Mouse (Mus musculus): Measurements from ENCODE around the gene Plet1. TPM values are rescaled to one million over a fixed set of nuclear protein-coding genes. Genes with fewer than 3 reads are reported as not detected.

Gene Plet1
- polyA plus RNA-seq, 1 experiment, result 86.0 TPM

- H3K36me3 ChIP-seq (ENCODE audit: control insufficient read depth, insufficient read depth, low read length), result no peaks in the 10 kb centered on the region
- no peak overlapping the region for H3K4me3 ChIP-seq (ENCODE audit: insufficient read depth, low read depth, low read length)
- TF ChIP-seq CTCF (conservative IDR thresholded peaks at IDR 0.05; ENCODE audit: insufficient read depth, insufficient read length, low read depth, low read length), result no peak
- no peak for TF ChIP-seq POLR2A (IDR thresholded peaks at IDR 0.05; ENCODE audit: low read depth, low read length)
- WGBS, result 88% methylated on average over 6 of the region's 6 CpGs
- no peak overlapping the region for H3K27ac ChIP-seq (ENCODE audit: insufficient read depth, low read depth, low read length)
- no peaks in the 10 kb centered on the region for H3K4me1 ChIP-seq (ENCODE audit: control insufficient read depth, insufficient read depth, low read length)
- DNase-seq, result no peak
- H3K27me3 ChIP-seq (replicated peaks; ENCODE audit: control insufficient read depth, insufficient read depth, low read length), result no peaks in the 10 kb centered on the region
These were observed 26.4 kb downstream of the Plet1 start for GRCm38 (mm10) chr9:50520748-50521147.

- Histone ChIP-seq H3K4me1 (ENCODE audit: control insufficient read depth, insufficient read depth, low read length) (no peaks in the 10 kb centered on the region), H3K27ac (ENCODE audit: insufficient read depth, low read depth, low read length) (no peak overlapping the region), H3K36me3 (ENCODE audit: control insufficient read depth, insufficient read depth, low read length) (no peaks in the 10 kb centered on the region), H3K27me3 (replicated peaks; ENCODE audit: control insufficient read depth, insufficient read depth, low read length) (no peaks in the 10 kb centered on the region), H3K4me3 (ENCODE audit: insufficient read depth, low read depth, low read length) (no peak overlapping the region)
- 44% methylated on average over 2 of the region's 2 CpGs for WGBS
- DNase-seq, result no peak
- TF ChIP-seq POLR2A (IDR thresholded peaks at IDR 0.05; ENCODE audit: low read depth, low read length) (no peak), CTCF (conservative IDR thresholded peaks at IDR 0.05; ENCODE audit: insufficient read depth, insufficient read length, low read depth, low read length) (no peak)
These were observed 27.2 kb downstream of the Plet1 start for GRCm38 (mm10) chr9:50521562-50521961.

DNA sequence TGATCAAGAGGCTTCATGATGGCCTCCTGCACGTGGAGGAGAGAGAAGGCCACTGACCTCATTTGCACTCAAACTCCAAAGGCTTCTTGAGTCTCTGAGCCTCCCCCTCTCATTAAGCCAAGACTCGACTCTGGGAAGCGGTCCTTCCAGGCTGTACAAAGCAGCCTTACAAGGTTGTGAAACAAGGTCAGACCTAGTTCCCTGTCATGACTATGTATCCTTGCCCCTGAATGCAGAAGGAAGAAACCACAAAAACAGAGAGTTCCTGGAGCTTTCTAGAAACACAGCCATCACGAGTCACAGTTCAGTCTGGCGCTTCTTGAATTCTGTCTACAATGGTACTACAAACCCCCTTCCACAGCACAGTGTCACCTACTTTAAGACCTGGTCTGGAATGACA lies 28.2 kb downstream of the Plet1 start:
- no peak for TF ChIP-seq POLR2A (IDR thresholded peaks at IDR 0.05; ENCODE audit: low read depth, low read length)
- TF ChIP-seq CTCF (conservative IDR thresholded peaks at IDR 0.05; ENCODE audit: insufficient read depth, insufficient read length, low read depth, low read length), result no peak
- 66% methylated on average over 5 of the region's 5 CpGs for WGBS

GRCm38 (mm10) chr9:50524936-50525335 lies 30.6 kb downstream of the Plet1 start:
- H3K36me3 ChIP-seq (ENCODE audit: control insufficient read depth, insufficient read depth, low read length), result no peaks in the 10 kb centered on the region
- H3K4me1 ChIP-seq (ENCODE audit: control insufficient read depth, insufficient read depth, low read length), result peaks cover 11% of the 10 kb centered on the region
- H3K4me3 ChIP-seq (ENCODE audit: insufficient read depth, low read depth, low read length), result no peak overlapping the region
- TF ChIP-seq POLR2A (IDR thresholded peaks at IDR 0.05; ENCODE audit: low read depth, low read length), result no peak
- no peak for TF ChIP-seq CTCF (conservative IDR thresholded peaks at IDR 0.05; ENCODE audit: insufficient read depth, insufficient read length, low read depth, low read length)
- DNase-seq, result no peak
- H3K27me3 ChIP-seq (replicated peaks; ENCODE audit: control insufficient read depth, insufficient read depth, low read length), result no peaks in the 10 kb centered on the region
- no peak overlapping the region for H3K27ac ChIP-seq (ENCODE audit: insufficient read depth, low read depth, low read length)
- 91% methylated on average over 5 of the region's 5 CpGs for WGBS

More for the DNA sequence above, 28.2 kb downstream of the Plet1 start:
- DNase-seq, result no peak
- H3K4me1 ChIP-seq (ENCODE audit: control insufficient read depth, insufficient read depth, low read length), result peaks cover 7% of the 10 kb centered on the region
- H3K4me3 ChIP-seq (ENCODE audit: insufficient read depth, low read depth, low read length), result no peak overlapping the region
- H3K27me3 ChIP-seq (replicated peaks; ENCODE audit: control insufficient read depth, insufficient read depth, low read length), result no peaks in the 10 kb centered on the region
- H3K27ac ChIP-seq (ENCODE audit: insufficient read depth, low read depth, low read length), result no peak overlapping the region
- no peaks in the 10 kb centered on the region for H3K36me3 ChIP-seq (ENCODE audit: control insufficient read depth, insufficient read depth, low read length)

DNA sequence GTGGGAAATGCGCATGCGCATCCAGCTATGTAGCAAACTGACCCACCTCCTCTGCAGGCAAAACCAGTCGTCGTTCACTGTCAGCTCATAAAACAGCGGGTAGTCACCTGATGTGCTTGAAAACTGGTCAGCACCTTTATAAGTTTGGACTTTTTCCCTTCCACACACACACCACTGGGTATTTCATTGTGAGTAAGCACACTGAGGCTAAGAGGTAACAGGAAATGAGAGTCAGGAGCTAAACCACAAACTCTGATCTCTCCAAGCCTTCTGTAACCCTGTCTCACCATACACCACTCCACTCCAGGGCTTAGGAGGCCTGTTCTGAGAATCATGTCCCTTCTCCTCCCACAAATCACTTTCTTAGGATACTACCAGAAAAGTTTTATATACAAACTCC lies 31.3 kb downstream of the Plet1 start:
- no peak for DNase-seq
- Histone ChIP-seq H3K36me3 (ENCODE audit: control insufficient read depth, insufficient read depth, low read length) (no peaks in the 10 kb centered on the region), H3K27ac (ENCODE audit: insufficient read depth, low read depth, low read length) (no peak overlapping the region), H3K4me1 (ENCODE audit: control insufficient read depth, insufficient read depth, low read length) (peaks cover 11% of the 10 kb centered on the region), H3K4me3 (ENCODE audit: insufficient read depth, low read depth, low read length) (no peak overlapping the region), H3K27me3 (replicated peaks; ENCODE audit: control insufficient read depth, insufficient read depth, low read length) (no peaks in the 10 kb centered on the region)
- 66% methylated on average over 5 of the region's 5 CpGs for WGBS
- no peak for TF ChIP-seq POLR2A (IDR thresholded peaks at IDR 0.05; ENCODE audit: low read depth, low read length)
- TF ChIP-seq CTCF (conservative IDR thresholded peaks at IDR 0.05; ENCODE audit: insufficient read depth, insufficient read length, low read depth, low read length), result no peak

- no peak overlapping the region for H3K27ac ChIP-seq (ENCODE audit: insufficient read depth, low read depth, low read length)
- no peaks in the 10 kb centered on the region for H3K27me3 ChIP-seq (replicated peaks; ENCODE audit: control insufficient read depth, insufficient read depth, low read length)
- no peak for DNase-seq
- H3K4me1 ChIP-seq (ENCODE audit: control insufficient read depth, insufficient read depth, low read length), result peaks cover 11% of the 10 kb centered on the region
- TF ChIP-seq CTCF (conservative IDR thresholded peaks at IDR 0.05; ENCODE audit: insufficient read depth, insufficient read length, low read depth, low read length) (no peak), POLR2A (IDR thresholded peaks at IDR 0.05; ENCODE audit: low read depth, low read length) (no peak)
- peak overlapping the region; percentile 87 for H3K4me3 ChIP-seq (ENCODE audit: insufficient read depth, low read depth, low read length)
- WGBS, result 24% methylated on average over 7 of the region's 7 CpGs
- no peaks in the 10 kb centered on the region for H3K36me3 ChIP-seq (ENCODE audit: control insufficient read depth, insufficient read depth, low read length)
These were observed 33.5 kb downstream of the Plet1 start for GRCm38 (mm10) chr9:50527860-50528259.

- TF ChIP-seq POLR2A (IDR thresholded peaks at IDR 0.05; ENCODE audit: low read depth, low read length) (peak; percentile 93), CTCF (conservative IDR thresholded peaks at IDR 0.05; ENCODE audit: insufficient read depth, insufficient read length, low read depth, low read length) (peak; percentile 92)
- peak; percentile 98 for DNase-seq
- Histone ChIP-seq H3K4me1 (ENCODE audit: control insufficient read depth, insufficient read depth, low read length) (peaks cover 11% of the 10 kb centered on the region), H3K36me3 (ENCODE audit: control insufficient read depth, insufficient read depth, low read length) (no peaks in the 10 kb centered on the region), H3K27me3 (replicated peaks; ENCODE audit: control insufficient read depth, insufficient read depth, low read length) (no peaks in the 10 kb centered on the region), H3K4me3 (ENCODE audit: insufficient read depth, low read depth, low read length) (peak within 1 kb of the TSS; percentile 87), H3K27ac (ENCODE audit: insufficient read depth, low read depth, low read length) (peak within 1 kb of the TSS; percentile 85)
- WGBS, result under 1% methylated on average over 54 of the region's 54 CpGs
These were observed 34.1 kb downstream of the Plet1 start, which contains the start of gene Pts for GRCm38 (mm10) chr9:50528293-50528892. Gene Pts, minus strand, starts transcription at chr9:50528724.
